Mouse (Mus musculus): ENCODE results near the gene Eras.
"Not testable (repeated sequence)": the region's sequence is repeated elsewhere in the genome, so short reads cannot be mapped to it uniquely, and the experiment has no call there.

The Eras gene

DNA sequence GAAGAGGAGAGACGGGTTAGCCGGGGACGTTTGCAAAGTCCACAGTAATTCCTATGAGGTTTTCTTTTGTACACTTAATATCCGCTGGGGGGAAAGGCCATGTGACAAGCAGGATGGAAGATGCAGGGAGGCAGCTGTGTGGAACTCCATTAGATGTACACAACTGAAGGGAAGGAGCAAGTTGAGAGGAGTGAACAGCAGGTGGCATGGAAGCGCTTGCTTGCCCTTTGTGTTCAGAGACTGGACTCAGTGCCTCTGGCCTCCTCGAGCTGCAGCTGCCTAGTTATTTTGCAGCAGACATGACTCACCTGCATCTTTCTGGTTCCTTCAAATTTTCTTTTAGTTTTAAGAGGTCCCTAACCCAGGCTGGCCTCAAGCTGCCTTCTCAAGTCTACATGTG, 17.9 kb downstream of the Eras start:
- no peak for DNase-seq (ENCODE audit: low spot score)

DNA sequence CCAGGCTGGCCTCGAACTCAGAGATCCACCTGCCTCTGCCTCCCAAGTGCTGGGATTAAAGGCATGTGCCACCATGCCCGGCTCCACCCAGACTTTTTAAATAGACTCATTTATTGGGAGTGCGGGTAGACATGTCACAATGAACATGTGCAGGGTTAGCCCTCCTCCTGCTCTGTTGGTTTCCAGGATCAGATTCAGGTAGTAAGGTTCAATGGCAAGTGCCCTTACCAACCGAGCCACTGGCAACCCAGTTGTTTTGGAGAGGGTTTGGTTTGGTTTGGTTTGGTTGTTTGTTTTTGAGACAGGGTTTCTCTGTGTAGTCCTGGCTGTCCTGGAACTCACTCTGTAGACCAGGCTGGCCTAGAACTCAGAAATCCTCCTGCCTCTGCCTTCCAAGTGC, 19.2 kb downstream of the Eras start, which contains the start of gene Gm10490:
Gene Gm10490, plus strand, starts transcription at position 301 of the 400 bp plus-strand sequence.
- not testable (repeated sequence) for DNase-seq (ENCODE audit: low spot score)

DNA sequence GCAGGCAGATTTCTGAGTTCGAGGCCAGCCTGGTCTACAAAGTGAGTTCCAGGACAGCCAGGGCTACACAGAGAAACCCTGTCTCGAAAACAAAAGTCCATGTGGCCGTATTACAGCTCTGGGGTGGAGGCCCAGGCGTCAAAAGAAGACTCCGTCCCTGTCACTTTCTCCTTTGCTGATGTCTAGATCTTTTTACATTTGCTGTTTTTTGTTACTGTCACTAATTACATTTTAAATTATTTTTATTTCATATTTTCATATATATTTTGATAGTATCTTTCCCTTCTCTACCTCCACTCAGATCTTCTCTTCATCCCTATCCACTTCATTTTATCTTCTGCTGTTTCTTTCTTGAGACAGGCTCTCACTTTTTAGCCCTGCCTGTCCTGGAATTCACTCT, 20.7 kb downstream of the Eras start, which contains the start of gene Gm10491:
Gene Gm10491, minus strand, starts transcription at position 101 of the 400 bp plus-strand sequence.
- DNase-seq (ENCODE audit: low spot score): no peak

GRCm38 (mm10) chrX:7904441-7904840, 24.0 kb downstream of the Eras start:
- no peak for DNase-seq (ENCODE audit: low spot score)

- peak; percentile 87 for DNase-seq (ENCODE audit: low spot score)
Measured at GRCm38 (mm10) chrX:7898880-7899874, 29.2 kb downstream of the Eras start, which contains the start of the genes Pqbp1 and Timm17b. Pqbp1 (minus strand) TSS chrX:7899269. Timm17b (plus strand) TSS chrX:7899357.

GRCm38 (mm10) chrX:7898211-7898610, 30.2 kb downstream of the Eras start:
- DNase-seq (ENCODE audit: low spot score): no peak

GRCm38 (mm10) chrX:7883841-7884567, 44.4 kb downstream of the Eras start, which contains the start of gene Slc35a2:
Slc35a2 (plus strand) TSS chrX:7884028.
- DNase-seq (ENCODE audit: low spot score): peak; percentile 81

GRCm38 (mm10) chrX:7879819-7880218, 48.6 kb downstream of the Eras start:
- DNase-seq (ENCODE audit: low spot score): peak; percentile 50

DNA sequence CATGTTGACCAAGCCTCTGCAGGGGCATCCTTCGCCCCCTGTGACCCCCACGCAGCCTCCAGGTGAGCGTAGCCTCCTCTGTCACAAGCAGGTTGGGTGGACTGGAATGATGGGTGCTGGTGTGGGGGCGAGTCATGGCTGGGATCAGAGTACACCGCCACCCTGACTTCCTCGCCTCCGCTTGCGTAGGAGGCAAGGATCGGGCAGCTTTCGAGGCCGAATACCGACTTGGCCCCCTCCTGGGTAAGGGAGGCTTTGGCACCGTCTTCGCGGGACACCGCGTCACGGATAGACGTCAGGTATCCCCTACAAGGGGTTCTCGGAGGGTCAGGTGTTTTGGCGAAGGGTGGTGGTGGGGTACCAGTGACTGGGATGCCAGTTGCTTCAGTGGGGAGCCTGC, 49.9 kb downstream of the Eras start:
- no peak for DNase-seq (ENCODE audit: low spot score)

GRCm38 (mm10) chrX:7878007-7878419, 50.4 kb downstream of the Eras start, which contains the start of gene Pim2:
Pim2 (plus strand) TSS chrX:7878262.
- DNase-seq (ENCODE audit: low spot score): peak; percentile 82

All from left cerebral cortex, adult 11 months (tissue).